Mouse (Mus musculus): ENCODE data around the gene Cfc1. TPM values are rescaled to one million over a fixed set of nuclear protein-coding genes. Genes with fewer than 3 reads are reported as not detected.
"Not testable (repeated sequence)": the region's sequence is repeated elsewhere in the genome, so short reads cannot be mapped to it uniquely, and the experiment has no call there.

Gene Cfc1
- not detected in 2 replicates for polyA plus RNA-seq (2015; fragmentation: Nextera tagmentation; extraction: Ambion mirVana)

- not testable (repeated sequence) for DNase-seq (ENCODE audit: low spot score); H3K4me1 ChIP-seq (ENCODE audit: insufficient read depth, low read depth, low read length); H3K9ac ChIP-seq (replicated peaks; ENCODE audit: low read depth); H3K36me3 ChIP-seq (ENCODE audit: insufficient read depth, low read length); ATAC-seq; H3K9me3 ChIP-seq (ENCODE audit: low read length); H3K4me3 ChIP-seq (ENCODE audit: low read depth, low read length); H3K27ac ChIP-seq (ENCODE audit: low read length)
- peak within 1 kb of the TSS; percentile 46 for H3K4me2 ChIP-seq (replicated peaks; ENCODE audit: low read depth, low read length)
- H3K27me3 ChIP-seq (replicated peaks; ENCODE audit: insufficient read depth, low read length) = 0 out of 2 replicates have a peak, but pooled peaks cover 15% of the 10 kb centered on the region
- WGBS = 21% methylated on average over 7 of the region's 7 CpGs
These were observed at the start of gene Cfc1 for GRCm38 (mm10) chr1:34535043-34535698. Cfc1 (plus strand) TSS chr1:34535648.

GRCm38 (mm10) chr1:34487383-34487782 lies 48.1 kb upstream of the Cfc1 start:
- no peaks in the 10 kb centered on the region for H3K36me3 ChIP-seq (ENCODE audit: insufficient read depth, low read length)
- no peak overlapping the region for H3K9ac ChIP-seq (replicated peaks; ENCODE audit: low read depth)
- DNase-seq (ENCODE audit: low spot score) (no peak), ATAC-seq (no peak)
- H3K27ac ChIP-seq (ENCODE audit: low read length) = no peak overlapping the region
- H3K27me3 ChIP-seq (replicated peaks; ENCODE audit: insufficient read depth, low read length) = no peaks in the 10 kb centered on the region
- H3K4me2 ChIP-seq (replicated peaks; ENCODE audit: low read depth, low read length) = no peak overlapping the region
- WGBS = 90% methylated on average over 3 of the region's 3 CpGs
- H3K4me3 ChIP-seq (ENCODE audit: low read depth, low read length) = no peak overlapping the region
- H3K9me3 ChIP-seq (ENCODE audit: low read length) = no peaks in the 10 kb centered on the region
- TF ChIP-seq EP300 (IDR thresholded peaks at IDR 0.05) = no peak
- no peak for TF ChIP-seq CTCF (IDR thresholded peaks at IDR 0.05)
- H3K4me1 ChIP-seq (ENCODE audit: insufficient read depth, low read depth, low read length) = peaks cover 4% of the 10 kb centered on the region; the same call in 1 of the 2 replicates

GRCm38 (mm10) chr1:34489852-34490541 lies 45.5 kb upstream of the Cfc1 start:
- H3K9ac ChIP-seq (replicated peaks; ENCODE audit: low read depth) = no peak overlapping the region
- DNase-seq (ENCODE audit: low spot score) = no peak
- no peak overlapping the region for H3K4me2 ChIP-seq (replicated peaks; ENCODE audit: low read depth, low read length)
- WGBS = 79% methylated on average over 6 of the region's 6 CpGs
- no peaks in the 10 kb centered on the region for H3K36me3 ChIP-seq (ENCODE audit: insufficient read depth, low read length)
- peaks cover 4% of the 10 kb centered on the region; the same call in 1 of the 2 replicates for H3K4me1 ChIP-seq (ENCODE audit: insufficient read depth, low read depth, low read length)
- no peaks in the 10 kb centered on the region for H3K9me3 ChIP-seq (ENCODE audit: low read length)
- no peak overlapping the region for H3K27ac ChIP-seq (ENCODE audit: low read length)
- no peak for TF ChIP-seq EP300 (IDR thresholded peaks at IDR 0.05)
- no peak for TF ChIP-seq CTCF (IDR thresholded peaks at IDR 0.05)
- no peak overlapping the region for H3K4me3 ChIP-seq (ENCODE audit: low read depth, low read length)
- H3K27me3 ChIP-seq (replicated peaks; ENCODE audit: insufficient read depth, low read length) = no peaks in the 10 kb centered on the region
- no peak for ATAC-seq

- ATAC-seq = no peak
- 67% methylated on average over 4 of the region's 4 CpGs for WGBS
- TF ChIP-seq CTCF (IDR thresholded peaks at IDR 0.05) = no peak
- no peak for TF ChIP-seq EP300 (IDR thresholded peaks at IDR 0.05)
These were observed 44.0 kb upstream of the Cfc1 start for GRCm38 (mm10) chr1:34491480-34491879.

GRCm38 (mm10) chr1:34502991-34503390 lies 32.5 kb upstream of the Cfc1 start:
- 52% methylated on average over 3 of the region's 3 CpGs for WGBS
- Histone ChIP-seq H3K4me2 (replicated peaks; ENCODE audit: low read depth, low read length) (no peak overlapping the region), H3K9ac (replicated peaks; ENCODE audit: low read depth) (no peak overlapping the region), H3K4me3 (ENCODE audit: low read depth, low read length) (no peak overlapping the region), H3K27ac (ENCODE audit: low read length) (no peak overlapping the region), H3K36me3 (ENCODE audit: insufficient read depth, low read length) (no peaks in the 10 kb centered on the region), H3K27me3 (replicated peaks; ENCODE audit: insufficient read depth, low read length) (no peaks in the 10 kb centered on the region), H3K9me3 (ENCODE audit: low read length) (no peaks in the 10 kb centered on the region), H3K4me1 (ENCODE audit: insufficient read depth, low read depth, low read length) (no peaks in the 10 kb centered on the region)
- TF ChIP-seq CTCF (IDR thresholded peaks at IDR 0.05) (no peak), EP300 (IDR thresholded peaks at IDR 0.05) (no peak)
- ATAC-seq = no peak
- no peak for DNase-seq (ENCODE audit: low spot score)

More at GRCm38 (mm10) chr1:34491480-34491879, 44.0 kb upstream of the Cfc1 start:
- no peak overlapping the region for H3K4me3 ChIP-seq (ENCODE audit: low read depth, low read length)
- no peaks in the 10 kb centered on the region for H3K4me1 ChIP-seq (ENCODE audit: insufficient read depth, low read depth, low read length)
- no peaks in the 10 kb centered on the region for H3K9me3 ChIP-seq (ENCODE audit: low read length)
- no peak for DNase-seq (ENCODE audit: low spot score)
- no peak overlapping the region for H3K27ac ChIP-seq (ENCODE audit: low read length)
- no peaks in the 10 kb centered on the region for H3K36me3 ChIP-seq (ENCODE audit: insufficient read depth, low read length)
- H3K27me3 ChIP-seq (replicated peaks; ENCODE audit: insufficient read depth, low read length) = no peaks in the 10 kb centered on the region
- no peak overlapping the region for H3K9ac ChIP-seq (replicated peaks; ENCODE audit: low read depth)
- no peak overlapping the region for H3K4me2 ChIP-seq (replicated peaks; ENCODE audit: low read depth, low read length)

GRCm38 (mm10) chr1:34505307-34505706 lies 30.1 kb upstream of the Cfc1 start:
- no peak for TF ChIP-seq CTCF (IDR thresholded peaks at IDR 0.05)
- Histone ChIP-seq H3K4me1 (ENCODE audit: insufficient read depth, low read depth, low read length) (no peaks in the 10 kb centered on the region), H3K4me2 (replicated peaks; ENCODE audit: low read depth, low read length) (no peak overlapping the region), H3K27me3 (replicated peaks; ENCODE audit: insufficient read depth, low read length) (no peaks in the 10 kb centered on the region), H3K9ac (replicated peaks; ENCODE audit: low read depth) (no peak overlapping the region), H3K4me3 (ENCODE audit: low read depth, low read length) (no peak overlapping the region), H3K27ac (ENCODE audit: low read length) (no peak overlapping the region), H3K36me3 (ENCODE audit: insufficient read depth, low read length) (no peaks in the 10 kb centered on the region), H3K9me3 (ENCODE audit: low read length) (no peaks in the 10 kb centered on the region)
- ATAC-seq (no peak), DNase-seq (ENCODE audit: low spot score) (no peak)
- WGBS = 62% methylated on average over 7 of the region's 7 CpGs
